Mouse (Mus musculus) forebrain, postnatal 0 days (tissue): ENCODE measurements around the gene Ovol3. TPM values are rescaled to one million over a fixed set of nuclear protein-coding genes. Genes with fewer than 3 reads are reported as not detected.

Source experiments
- ATAC-seq: fragments of 200-750 bp; cut with Nextera tagmentation; 2 replicates; pipeline ENCODE4 v1.8.0; 2017; ENCODE audit warnings: mild to moderate bottlenecking, moderate library complexity
- DNase-seq: peaks from one replicate; pipeline ENCODE4 v3.0.0-alpha.2; 2015
- H3K27ac ChIP-seq: fragments of 300-500 bp; sonication (generic); 2 replicates; pipeline ENCODE4 v1.5.1; 2014; ENCODE audit warnings: low read depth, mild to moderate bottlenecking, antibody characterized with exemption, low read length, moderate library complexity, mixed read lengths
- H3K27me3 ChIP-seq: fragments of 300-500 bp; sonication (generic); 2 replicates; pipeline ENCODE4 v1.6.1; 2014; ENCODE audit warnings: mild to moderate bottlenecking, low read length, mixed read lengths; ENCODE audit not compliant: insufficient read depth
- H3K36me3 ChIP-seq: fragments of 300-500 bp; sonication (generic); 2 replicates; pipeline ENCODE4 v1.6.1; 2014; ENCODE audit warnings: mild to moderate bottlenecking, moderate library complexity; ENCODE audit not compliant: insufficient read depth
- H3K4me1 ChIP-seq: fragments of 300-500 bp; sonication (generic); 2 replicates; pipeline ENCODE4 v1.6.1; 2014; ENCODE audit warnings: antibody characterized with exemption; ENCODE audit not compliant: insufficient read depth
- H3K4me2 ChIP-seq: fragments of 300-500 bp; sonication (generic); 2 replicates; pipeline ENCODE4 v1.6.1; 2014; ENCODE audit warnings: low read depth, mild to moderate bottlenecking, moderate library complexity
- H3K4me3 ChIP-seq: fragments of 300-500 bp; sonication (generic); 2 replicates; pipeline ENCODE4 v1.5.1; 2014; ENCODE audit warnings: low read depth, low read length, mixed read lengths
- H3K9ac ChIP-seq: fragments of 300-500 bp; sonication (generic); 2 replicates; pipeline ENCODE4 v1.6.1; 2014; ENCODE audit warnings: mild to moderate bottlenecking
- H3K9me3 ChIP-seq: fragments of 300-500 bp; sonication (generic); 2 replicates; pipeline ENCODE4 v1.6.1; 2016; ENCODE audit warnings: low read length
- CTCF ChIP-seq: sonication (generic); IDR thresholded peaks from 2 replicates; pipeline ENCODE4 v1.5.1; 2016; ENCODE audit warnings: antibody characterized with exemption, control low read depth, low read depth
- WGBS: fragments of 180-500 bp; shearing (Covaris S2); extraction: QIAGEN DNeasy Blood & Tissue Kit; methylation state at CpG from one replicate; pipeline ENCODE4 v1.1.7; 2014; 5-methylcytosine and 5-hydroxymethylcytosine counted together
- polyA plus RNA-seq: library from polyadenylated mRNA; unstranded; fragments of >200 nt; fragmentation: Nextera tagmentation; extraction: Ambion mirVana; gene quantifications from 2 replicates; pipeline ENCODE4 v1.2.1, GENCODE M21; 2015
- total RNA-seq: library from RNA; depleted of rRNA; stranded (reverse); fragments of >200 nt; gene quantifications from 2 replicates; pipeline ENCODE4 v1.2.3, GENCODE M21; 2014; rRNA removed

The Ovol3 gene
- total and polyA plus RNA-seq, 2 experiments from 2014 or later = not detected

- no peak overlapping the region for H3K4me3 ChIP-seq
- no peaks in the 10 kb centered on the region for H3K9me3 ChIP-seq
- H3K27ac ChIP-seq = no peak overlapping the region
- H3K4me1 ChIP-seq = no peaks in the 10 kb centered on the region
- no peak for TF ChIP-seq CTCF
- 80% methylated on average over 13 of the region's 13 CpGs for WGBS
- DNase-seq (no peak), ATAC-seq (no peak)
- no peak overlapping the region for H3K9ac ChIP-seq
- H3K36me3 ChIP-seq = peaks cover 34% of the 10 kb centered on the region
- H3K27me3 ChIP-seq = no peaks in the 10 kb centered on the region
- no peak overlapping the region for H3K4me2 ChIP-seq
These were observed 50.7 kb downstream of the Ovol3 start for GRCm38 (mm10) chr7:30184641-30185348.

GRCm38 (mm10) chr7:30183879-30184289 is 51.6 kb downstream of the Ovol3 start, which contains the start of gene Cox7a1:
Cox7a1 (plus strand) TSS chr7:30184144.
- DNase-seq (peak; percentile 44), ATAC-seq (peak; percentile 35; the same call in 1 of the 2 replicates)
- H3K27ac ChIP-seq = no peak within 1 kb of the TSS
- H3K27me3 ChIP-seq = no peaks in the 10 kb centered on the region
- H3K9ac ChIP-seq = no peak within 1 kb of the TSS
- 0 out of 2 replicates have a peak within 1 kb of the TSS, but pooled peaks have one; percentile 2 for H3K4me3 ChIP-seq
- 8% methylated on average over 11 of the region's 11 CpGs for WGBS
- no peak for TF ChIP-seq CTCF
- no peaks in the 10 kb centered on the region for H3K9me3 ChIP-seq
- peak within 1 kb of the TSS; percentile 31; the same call in 1 of the 2 replicates for H3K4me2 ChIP-seq
- peaks cover 30% of the 10 kb centered on the region for H3K36me3 ChIP-seq
- H3K4me1 ChIP-seq = no peaks in the 10 kb centered on the region

Other genes starting within 250 kb of the Ovol3 start
- 13.2 and 15.2 TPM in 2 replicates for gene Zfp14, start 184.3 kb downstream of the Ovol3 start, total RNA-seq
- gene Zfp14, start 184.3 kb downstream of the Ovol3 start, polyA plus RNA-seq = 5.3 and 6.9 TPM in 2 replicates
- 8.0 and 11.0 TPM in 2 replicates for gene Zfp82, start 162.8 kb downstream of the Ovol3 start, total RNA-seq
- gene Zfp82, start 162.8 kb downstream of the Ovol3 start, polyA plus RNA-seq = 5.9 and 7.3 TPM in 2 replicates
- 1.0 TPM in 1 of 2 replicates, not detected in the other for gene Gm26920, start 145.3 kb downstream of the Ovol3 start, total RNA-seq
- 0.38 and 1.1 TPM in 2 replicates for gene Gm26920, start 145.3 kb downstream of the Ovol3 start, polyA plus RNA-seq
- gene Zfp566, start 145.2 kb downstream of the Ovol3 start, total RNA-seq = 3.6 and 5.0 TPM in 2 replicates
- gene Zfp566, start 145.2 kb downstream of the Ovol3 start, polyA plus RNA-seq = 15.6 and 19.6 TPM in 2 replicates
- 69.8 and 81.0 TPM in 2 replicates for gene Zfp260, start 140.9 kb downstream of the Ovol3 start, total RNA-seq
- 51.2 and 55.5 TPM in 2 replicates for gene Zfp260, start 140.9 kb downstream of the Ovol3 start, polyA plus RNA-seq
- 12.3 and 25.3 TPM in 2 replicates for gene Zfp382, start 113.8 kb downstream of the Ovol3 start, total RNA-seq
- 7.8 and 15.5 TPM in 2 replicates for gene Zfp382, start 113.8 kb downstream of the Ovol3 start, polyA plus RNA-seq
- gene Zfp146, start 66.0 kb downstream of the Ovol3 start, total RNA-seq = 72.9 and 87.3 TPM in 2 replicates
- 6.6 and 8.7 TPM in 2 replicates for gene Zfp146, start 66.0 kb downstream of the Ovol3 start, polyA plus RNA-seq
- 1.4 and 1.9 TPM in 2 replicates for gene Cox7a1, start 51.6 kb downstream of the Ovol3 start, total RNA-seq
- gene Cox7a1, start 51.6 kb downstream of the Ovol3 start, polyA plus RNA-seq = 4.3 and 4.9 TPM in 2 replicates
- 162 and 176 TPM in 2 replicates for gene Capns1, start 36.9 kb downstream of the Ovol3 start, total RNA-seq
- 59.3 and 65.9 TPM in 2 replicates for gene Capns1, start 36.9 kb downstream of the Ovol3 start, polyA plus RNA-seq
- 71.0 and 80.9 TPM in 2 replicates for gene Polr2i, start 3.8 kb downstream of the Ovol3 start, total RNA-seq
- gene Polr2i, start 3.8 kb downstream of the Ovol3 start, polyA plus RNA-seq = 186 and 247 TPM in 2 replicates
- 151 and 204 TPM in 2 replicates for gene Tbcb, start 3.5 kb downstream of the Ovol3 start, total RNA-seq
- 475 and 558 TPM in 2 replicates for gene Tbcb, start 3.5 kb downstream of the Ovol3 start, polyA plus RNA-seq
- gene Thap8, start 44.4 kb upstream of the Ovol3 start, total RNA-seq = 0.52 TPM in 1 of 2 replicates, not detected in the other
- 0.45 TPM in 2 replicates for gene Thap8, start 44.4 kb upstream of the Ovol3 start, polyA plus RNA-seq
- 2.0 and 3.2 TPM in 2 replicates for gene Wdr62, start 44.7 kb upstream of the Ovol3 start, total RNA-seq
- gene Wdr62, start 44.7 kb upstream of the Ovol3 start, polyA plus RNA-seq = 2.7 and 2.9 TPM in 2 replicates
- gene Clip3, start 56.0 kb upstream of the Ovol3 start, total RNA-seq = 105 and 108 TPM in 2 replicates
- gene Clip3, start 56.0 kb upstream of the Ovol3 start, polyA plus RNA-seq = 178 and 186 TPM in 2 replicates
- 70.5 and 74.1 TPM in 2 replicates for gene Alkbh6, start 73.0 kb upstream of the Ovol3 start, total RNA-seq
- 117 and 127 TPM in 2 replicates for gene Alkbh6, start 73.0 kb upstream of the Ovol3 start, polyA plus RNA-seq
- gene Syne4, start 79.1 kb upstream of the Ovol3 start, total RNA-seq = 5.2 and 6.5 TPM in 2 replicates
- 1.8 and 4.5 TPM in 2 replicates for gene Syne4, start 79.1 kb upstream of the Ovol3 start, polyA plus RNA-seq
- 0.52 TPM in 1 of 2 replicates, not detected in the other for gene E130208F15Rik, start 86.0 kb upstream of the Ovol3 start, total RNA-seq
- 0.31 TPM in 1 of 2 replicates, not detected in the other for gene E130208F15Rik, start 86.0 kb upstream of the Ovol3 start, polyA plus RNA-seq
- gene Sdhaf1, start 88.2 kb upstream of the Ovol3 start, total RNA-seq = 9.8 and 14.6 TPM in 2 replicates
- 18.4 and 20.7 TPM in 2 replicates for gene Sdhaf1, start 88.2 kb upstream of the Ovol3 start, polyA plus RNA-seq
- 25.2 and 28.0 TPM in 2 replicates for gene Lrfn3, start 127.0 kb upstream of the Ovol3 start, total RNA-seq
- gene Lrfn3, start 127.0 kb upstream of the Ovol3 start, polyA plus RNA-seq = 16.4 and 20.3 TPM in 2 replicates
- 14.5 and 25.6 TPM in 2 replicates for gene Tyrobp, start 178.0 kb upstream of the Ovol3 start, total RNA-seq
- 44.2 and 52.5 TPM in 2 replicates for gene Tyrobp, start 178.0 kb upstream of the Ovol3 start, polyA plus RNA-seq
- gene Hcst, start 184.1 kb upstream of the Ovol3 start, total RNA-seq = 1.1 TPM in 1 of 2 replicates, not detected in the other
- 0.41 and 0.87 TPM in 2 replicates for gene Hcst, start 184.1 kb upstream of the Ovol3 start, polyA plus RNA-seq
- 1.6 and 3.4 TPM in 2 replicates for gene Nfkbid, start 186.0 kb upstream of the Ovol3 start, total RNA-seq
- gene Nfkbid, start 186.0 kb upstream of the Ovol3 start, polyA plus RNA-seq = 1.1 and 1.7 TPM in 2 replicates
- gene Aplp1, start 209.8 kb upstream of the Ovol3 start, total RNA-seq = 705 and 834 TPM in 2 replicates
- gene Aplp1, start 209.8 kb upstream of the Ovol3 start, polyA plus RNA-seq = 863 and 867 TPM in 2 replicates
- gene Kirrel2, start 222.0 kb upstream of the Ovol3 start, total RNA-seq = 0.46 and 2.1 TPM in 2 replicates
- gene Kirrel2, start 222.0 kb upstream of the Ovol3 start, polyA plus RNA-seq = 0.07 and 0.11 TPM in 2 replicates
- gene Nphs1, start 222.6 kb upstream of the Ovol3 start, total RNA-seq = 0.08 TPM in 1 of 2 replicates, not detected in the other
- gene Nphs1, start 222.6 kb upstream of the Ovol3 start, polyA plus RNA-seq = 0.06 and 0.09 TPM in 2 replicates